Mouse (Mus musculus): ENCODE measurements around the gene Fbxo28. TPM values are rescaled to one million over a fixed set of nuclear protein-coding genes. Genes with fewer than 3 reads are reported as not detected.

Gene Fbxo28
- polyA plus RNA-seq, 1 experiment: 7.3 TPM

GRCm38 (mm10) chr1:182368309-182368708, 26.9 kb upstream of the Fbxo28 start:
- Histone ChIP-seq H3K4me1 (ENCODE audit: control insufficient read depth, insufficient read depth, insufficient read length) (peaks cover 3% of the 10 kb centered on the region; the same call in 1 of the 2 replicates), H3K27ac (ENCODE audit: insufficient read depth, low read length) (no peak overlapping the region), H3K36me3 (ENCODE audit: control insufficient read depth, insufficient read depth, low read length) (no peaks in the 10 kb centered on the region), H3K27me3 (ENCODE audit: control insufficient read depth, insufficient read depth, low read length) (no peaks in the 10 kb centered on the region; the same call in 1 of the 2 replicates), H3K4me3 (ENCODE audit: extremely low read depth, insufficient read depth, insufficient read length) (no peak overlapping the region)
- DNase-seq (ENCODE audit: low read depth in 1 of 2, low spot score in 2 of 2): no peak
- WGBS: 69% methylated on average over 7 of the region's 7 CpGs
- TF ChIP-seq POLR2A (IDR thresholded peaks at IDR 0.05; ENCODE audit: low read depth, low read length) (no peak), CTCF (IDR thresholded peaks at IDR 0.05; ENCODE audit: extremely low read depth, insufficient read depth, insufficient read length, insufficient replicate concordance) (no peak)

- no peak overlapping the region for H3K4me3 ChIP-seq (ENCODE audit: extremely low read depth, insufficient read depth, insufficient read length)
- DNase-seq (ENCODE audit: low read depth in 1 of 2, low spot score in 2 of 2): no peak
- TF ChIP-seq POLR2A (IDR thresholded peaks at IDR 0.05; ENCODE audit: low read depth, low read length): no peak
- TF ChIP-seq CTCF (IDR thresholded peaks at IDR 0.05; ENCODE audit: extremely low read depth, insufficient read depth, insufficient read length, insufficient replicate concordance): no peak
- WGBS: 33% methylated on average over 12 of the region's 12 CpGs
- H3K27ac ChIP-seq (ENCODE audit: insufficient read depth, low read length): peak overlapping the region; percentile 8; the same call in 1 of the 2 replicates
- no peaks in the 10 kb centered on the region; the same call in 1 of the 2 replicates for H3K4me1 ChIP-seq (ENCODE audit: control insufficient read depth, insufficient read depth, insufficient read length)
- H3K36me3 ChIP-seq (ENCODE audit: control insufficient read depth, insufficient read depth, low read length): no peaks in the 10 kb centered on the region
- H3K27me3 ChIP-seq (ENCODE audit: control insufficient read depth, insufficient read depth, low read length): no peaks in the 10 kb centered on the region
Observed at GRCm38 (mm10) chr1:182363683-182364404, 22.4 kb upstream of the Fbxo28 start.

- no peak for DNase-seq (ENCODE audit: low read depth in 1 of 2, low spot score in 2 of 2)
- Histone ChIP-seq H3K4me1 (ENCODE audit: control insufficient read depth, insufficient read depth, insufficient read length) (peaks cover 2% of the 10 kb centered on the region; the same call in 1 of the 2 replicates), H3K36me3 (ENCODE audit: control insufficient read depth, insufficient read depth, low read length) (no peaks in the 10 kb centered on the region), H3K4me3 (ENCODE audit: extremely low read depth, insufficient read depth, insufficient read length) (no peak overlapping the region), H3K27ac (ENCODE audit: insufficient read depth, low read length) (no peak overlapping the region), H3K27me3 (ENCODE audit: control insufficient read depth, insufficient read depth, low read length) (no peaks in the 10 kb centered on the region)
- TF ChIP-seq POLR2A (IDR thresholded peaks at IDR 0.05; ENCODE audit: low read depth, low read length) (no peak), CTCF (IDR thresholded peaks at IDR 0.05; ENCODE audit: extremely low read depth, insufficient read depth, insufficient read length, insufficient replicate concordance) (no peak)
- 83% methylated on average over 5 of the region's 5 CpGs for WGBS
Observed at GRCm38 (mm10) chr1:182362703-182363102, 21.3 kb upstream of the Fbxo28 start.

DNA sequence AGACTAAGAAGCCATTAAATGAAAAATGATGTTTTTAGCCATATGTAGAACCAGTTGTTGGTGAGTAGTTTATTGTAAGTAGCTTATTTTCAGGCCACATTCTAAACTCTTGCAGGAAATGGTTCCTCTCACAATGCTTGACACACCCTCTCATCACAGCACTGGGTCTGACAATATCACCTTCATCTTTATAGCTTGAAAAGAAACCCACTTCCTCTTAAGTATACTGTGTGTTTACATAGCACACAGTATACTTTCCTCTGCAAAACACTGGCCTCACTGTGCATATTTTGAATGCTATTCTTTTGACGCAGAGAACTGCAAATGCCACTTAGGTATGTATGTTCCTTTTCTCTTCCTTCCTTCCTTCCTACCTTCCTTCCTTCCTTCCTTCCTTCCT, 16.7 kb upstream of the Fbxo28 start:
- Histone ChIP-seq H3K4me1 (ENCODE audit: control insufficient read depth, insufficient read depth, insufficient read length) (peaks cover 2% of the 10 kb centered on the region; the same call in 1 of the 2 replicates), H3K27me3 (ENCODE audit: control insufficient read depth, insufficient read depth, low read length) (no peaks in the 10 kb centered on the region), H3K36me3 (ENCODE audit: control insufficient read depth, insufficient read depth, low read length) (no peaks in the 10 kb centered on the region), H3K27ac (ENCODE audit: insufficient read depth, low read length) (peak overlapping the region; percentile 47; the same call in 1 of the 2 replicates), H3K4me3 (ENCODE audit: extremely low read depth, insufficient read depth, insufficient read length) (no peak overlapping the region)
- DNase-seq (ENCODE audit: low read depth in 1 of 2, low spot score in 2 of 2): peak in 1 of 2 experiments; percentile 52
- no peak for TF ChIP-seq CTCF (IDR thresholded peaks at IDR 0.05; ENCODE audit: extremely low read depth, insufficient read depth, insufficient read length, insufficient replicate concordance)
- 64% methylated on average over 1 of the region's 1 CpGs for WGBS

DNA sequence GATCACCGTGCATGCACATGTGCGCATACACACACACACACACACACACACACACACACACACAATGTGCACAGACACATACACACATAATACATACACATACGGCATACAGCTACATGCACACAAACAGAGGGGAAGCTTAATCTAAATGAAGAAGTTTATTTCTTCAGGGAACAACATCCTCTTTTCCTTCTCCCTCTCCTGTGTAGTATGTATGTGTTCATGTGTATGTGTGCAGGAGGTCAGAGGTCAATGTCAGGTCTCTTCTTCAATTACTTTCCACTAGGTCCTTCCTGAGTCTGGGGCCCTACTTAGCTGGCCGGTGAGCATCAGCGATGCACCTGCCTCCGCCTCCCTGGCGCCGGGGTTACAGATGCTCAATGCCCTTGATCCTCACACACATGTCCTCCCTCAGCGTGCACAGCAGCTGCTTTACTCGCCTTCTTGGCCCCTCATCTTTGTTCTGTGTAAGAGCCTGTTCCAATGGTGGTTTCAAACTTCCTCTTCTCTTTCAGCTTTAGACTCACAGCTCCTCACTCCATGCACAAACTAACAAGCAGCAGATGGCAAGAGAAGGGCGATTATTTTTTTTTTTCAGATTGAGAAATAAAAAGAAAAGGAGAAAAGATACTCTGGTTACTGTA, 13.2 kb upstream of the Fbxo28 start:
- Histone ChIP-seq H3K36me3 (ENCODE audit: control insufficient read depth, insufficient read depth, low read length) (no peaks in the 10 kb centered on the region), H3K4me3 (ENCODE audit: extremely low read depth, insufficient read depth, insufficient read length) (no peak overlapping the region), H3K4me1 (ENCODE audit: control insufficient read depth, insufficient read depth, insufficient read length) (peaks cover 2% of the 10 kb centered on the region; the same call in 1 of the 2 replicates), H3K27ac (ENCODE audit: insufficient read depth, low read length) (no peak overlapping the region), H3K27me3 (ENCODE audit: control insufficient read depth, insufficient read depth, low read length) (no peaks in the 10 kb centered on the region)
- 57% methylated on average over 11 of the region's 11 CpGs for WGBS
- no peak for TF ChIP-seq POLR2A (IDR thresholded peaks at IDR 0.05; ENCODE audit: low read depth, low read length)
- TF ChIP-seq CTCF (IDR thresholded peaks at IDR 0.05; ENCODE audit: extremely low read depth, insufficient read depth, insufficient read length, insufficient replicate concordance): no peak
- no peak for DNase-seq (ENCODE audit: low read depth in 1 of 2, low spot score in 2 of 2)

- TF ChIP-seq POLR2A (IDR thresholded peaks at IDR 0.05; ENCODE audit: low read depth, low read length) (no peak), CTCF (IDR thresholded peaks at IDR 0.05; ENCODE audit: extremely low read depth, insufficient read depth, insufficient read length, insufficient replicate concordance) (no peak)
Observed at GRCm38 (mm10) chr1:182349557-182349956, 8.1 kb upstream of the Fbxo28 start.

GRCm38 (mm10) chr1:182346491-182346890, 5.1 kb upstream of the Fbxo28 start:
- Histone ChIP-seq H3K27me3 (ENCODE audit: control insufficient read depth, insufficient read depth, low read length) (no peaks in the 10 kb centered on the region), H3K27ac (ENCODE audit: insufficient read depth, low read length) (no peak overlapping the region), H3K36me3 (ENCODE audit: control insufficient read depth, insufficient read depth, low read length) (no peaks in the 10 kb centered on the region), H3K4me1 (ENCODE audit: control insufficient read depth, insufficient read depth, insufficient read length) (peaks cover 3% of the 10 kb centered on the region; the same call in 1 of the 2 replicates), H3K4me3 (ENCODE audit: extremely low read depth, insufficient read depth, insufficient read length) (no peak overlapping the region)
- TF ChIP-seq POLR2A (IDR thresholded peaks at IDR 0.05; ENCODE audit: low read depth, low read length) (no peak), CTCF (IDR thresholded peaks at IDR 0.05; ENCODE audit: extremely low read depth, insufficient read depth, insufficient read length, insufficient replicate concordance) (no peak)
- DNase-seq (ENCODE audit: low read depth in 1 of 2, low spot score in 2 of 2): no peak
- 44% methylated on average over 5 of the region's 5 CpGs for WGBS

More at GRCm38 (mm10) chr1:182349557-182349956, 8.1 kb upstream of the Fbxo28 start:
- no peaks in the 10 kb centered on the region for H3K36me3 ChIP-seq (ENCODE audit: control insufficient read depth, insufficient read depth, low read length)
- H3K4me1 ChIP-seq (ENCODE audit: control insufficient read depth, insufficient read depth, insufficient read length): no peaks in the 10 kb centered on the region
- H3K27me3 ChIP-seq (ENCODE audit: control insufficient read depth, insufficient read depth, low read length): no peaks in the 10 kb centered on the region
- no peak overlapping the region for H3K27ac ChIP-seq (ENCODE audit: insufficient read depth, low read length)
- no peak overlapping the region for H3K4me3 ChIP-seq (ENCODE audit: extremely low read depth, insufficient read depth, insufficient read length)
- 89% methylated on average over 6 of the region's 6 CpGs for WGBS
- DNase-seq (ENCODE audit: low read depth in 1 of 2, low spot score in 2 of 2): no peak
